Mouse (Mus musculus) heart, embryonic 16.5 days (tissue): ENCODE measurements around the gene Acaca. TPM values are rescaled to one million over a fixed set of nuclear protein-coding genes. Genes with fewer than 3 reads are reported as not detected.

Experiments
- ATAC-seq: fragments of 200-750 bp; cut with Nextera tagmentation; replicated peaks from 2 replicates; pipeline ENCODE4 v1.8.0; 2017; ENCODE audit warnings: moderate number of reproducible peaks; ENCODE audit not compliant: insufficient read depth, low FRiP score; ENCODE audit errors: extremely low read depth
- H3K27ac ChIP-seq: fragments of 300-500 bp; sonication (generic); 2 replicates; pipeline ENCODE4 v1.5.1; 2014; ENCODE audit warnings: mild to moderate bottlenecking, low read length, control low read depth, moderate library complexity
- H3K27me3 ChIP-seq: fragments of 300-500 bp; sonication (generic); 2 replicates; pipeline ENCODE4 v1.6.1; 2014; ENCODE audit warnings: low read length, mixed read lengths; ENCODE audit not compliant: control insufficient read depth, insufficient read depth
- H3K36me3 ChIP-seq: fragments of 300-500 bp; sonication (generic); 2 replicates; pipeline ENCODE4 v1.6.1; 2014; ENCODE audit not compliant: control insufficient read depth, insufficient read depth
- H3K4me1 ChIP-seq: fragments of 300-500 bp; sonication (generic); 2 replicates; pipeline ENCODE4 v1.6.1; 2014; ENCODE audit warnings: low read length, mixed read lengths; ENCODE audit not compliant: control insufficient read depth, insufficient read depth
- H3K4me2 ChIP-seq: fragments of 300-500 bp; sonication (generic); 2 replicates; pipeline ENCODE4 v1.6.1; 2014; ENCODE audit warnings: low read depth, mild to moderate bottlenecking, control low read depth, low read length
- H3K4me3 ChIP-seq: fragments of 300-500 bp; sonication (generic); 2 replicates; pipeline ENCODE4 v1.5.1; 2014; ENCODE audit warnings: mild to moderate bottlenecking, control low read depth, low read length
- H3K9ac ChIP-seq: fragments of 300-500 bp; sonication (generic); 2 replicates; pipeline ENCODE4 v1.6.1; 2014; ENCODE audit warnings: low read length, control low read depth
- H3K9me3 ChIP-seq: fragments of 300-500 bp; sonication (generic); replicated peaks from 2 replicates; pipeline ENCODE4 v1.6.1; 2016; ENCODE audit warnings: low read length; ENCODE audit not compliant: control insufficient read depth
- WGBS: fragments of 180-500 bp; shearing (Covaris S2); extraction: QIAGEN DNeasy Blood & Tissue Kit; methylation state at CpG from one replicate; pipeline ENCODE4 v1.1.7; 2014; 5-methylcytosine and 5-hydroxymethylcytosine counted together
- polyA plus RNA-seq: library from polyadenylated mRNA; unstranded; fragments of >200 nt; fragmentation: Nextera tagmentation; extraction: Ambion mirVana; gene quantifications from 2 replicates; pipeline ENCODE4 v1.2.1, GENCODE M21; 2015

The Acaca gene
- polyA plus RNA-seq, 1 experiment from 2014 or later: 5.1 TPM

DNA sequence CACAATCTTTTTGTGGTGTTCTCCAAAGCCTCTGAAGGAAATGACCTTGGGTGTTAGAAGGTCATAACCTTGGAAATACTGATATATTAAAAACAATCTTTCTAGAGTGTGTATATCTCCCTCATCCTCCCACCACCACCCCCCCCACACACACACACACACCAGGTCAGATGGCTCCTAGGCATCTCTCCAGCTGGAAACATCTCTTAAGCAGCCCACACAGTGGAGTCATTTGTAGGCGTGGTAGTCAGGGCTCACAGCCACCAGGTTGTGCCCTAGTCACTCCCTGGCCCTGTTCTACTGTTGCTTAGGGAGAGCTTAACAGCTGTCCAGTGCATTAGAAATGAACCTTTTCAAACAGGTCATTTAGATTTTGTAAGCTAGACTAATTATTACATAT, 265.5 kb downstream of the Acaca start:
- WGBS: 36% methylated on average over 1 of the region's 1 CpGs
- no peaks in the 10 kb centered on the region for H3K36me3 ChIP-seq
- no peak for ATAC-seq

DNA sequence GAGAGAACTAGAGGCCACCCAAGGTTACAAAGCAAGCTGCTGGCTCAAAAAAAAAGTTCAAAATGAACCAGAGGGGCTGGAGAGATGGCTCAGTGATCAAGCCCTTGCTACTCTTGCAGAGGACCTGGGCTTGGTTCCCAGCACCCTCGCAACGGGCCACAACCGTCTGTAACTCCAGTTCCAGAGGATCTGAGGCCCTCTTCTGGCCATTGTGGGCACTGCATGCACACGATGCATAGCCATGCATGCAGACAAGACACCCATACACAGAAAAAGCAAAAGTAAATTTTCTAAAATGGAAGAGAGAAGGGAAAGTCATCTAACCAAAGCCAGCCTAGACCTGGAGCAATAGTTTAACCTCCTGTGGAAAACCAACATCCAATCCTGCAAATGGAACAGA, 277.3 kb downstream of the Acaca start:
- no peak for ATAC-seq
- H3K27ac ChIP-seq: no peak overlapping the region
- peaks cover 6% of the 10 kb centered on the region; the same call in 1 of the 2 replicates for H3K4me1 ChIP-seq
- peaks cover 4% of the 10 kb centered on the region for H3K9me3 ChIP-seq
- no peak overlapping the region for H3K4me3 ChIP-seq
- H3K4me2 ChIP-seq: no peak overlapping the region
- no peak overlapping the region for H3K9ac ChIP-seq
- WGBS: 93% methylated on average over 4 of the region's 4 CpGs
- no peaks in the 10 kb centered on the region for H3K27me3 ChIP-seq
- no peaks in the 10 kb centered on the region for H3K36me3 ChIP-seq

More for the DNA sequence above, 265.5 kb downstream of the Acaca start:
- Histone ChIP-seq H3K4me1 (no peaks in the 10 kb centered on the region; the same call in none of the 2 replicates), H3K4me3 (no peak overlapping the region), H3K27ac (no peak overlapping the region), H3K27me3 (no peaks in the 10 kb centered on the region), H3K9ac (no peak overlapping the region), H3K9me3 (no peaks in the 10 kb centered on the region), H3K4me2 (no peak overlapping the region)

DNA sequence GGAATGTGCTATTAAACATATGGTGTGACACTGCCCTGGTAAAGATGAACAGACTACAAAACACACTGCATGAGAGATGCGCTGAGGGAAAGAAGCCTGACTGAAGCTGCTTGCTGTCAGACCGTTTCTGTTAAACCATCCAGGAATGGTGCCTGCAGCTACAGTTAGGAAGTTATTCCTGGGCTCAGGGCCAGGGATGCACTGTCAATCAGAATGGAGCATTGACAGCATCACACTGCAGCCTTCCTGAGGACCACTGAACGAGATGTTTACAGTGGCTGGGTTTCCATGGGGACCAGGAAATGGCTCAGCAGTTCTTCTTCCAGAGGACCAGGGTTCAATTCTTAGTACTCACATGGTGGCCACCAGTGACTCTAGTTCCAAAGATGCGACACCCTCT, 280.9 kb downstream of the Acaca start:
- Histone ChIP-seq H3K4me1 (0 out of 2 replicates have a peak, but pooled peaks cover 3% of the 10 kb centered on the region), H3K27ac (no peak overlapping the region), H3K9me3 (peaks cover 4% of the 10 kb centered on the region), H3K4me3 (no peak overlapping the region), H3K4me2 (no peak overlapping the region), H3K9ac (no peak overlapping the region), H3K27me3 (no peaks in the 10 kb centered on the region), H3K36me3 (no peaks in the 10 kb centered on the region)
- WGBS: 46% methylated on average over 4 of the region's 4 CpGs
- no peak for ATAC-seq

- Histone ChIP-seq H3K9ac (no peak overlapping the region), H3K27ac (no peak overlapping the region), H3K4me3 (no peak overlapping the region), H3K9me3 (peaks cover 4% of the 10 kb centered on the region), H3K4me2 (no peak overlapping the region), H3K4me1 (0 out of 2 replicates have a peak, but pooled peaks cover 3% of the 10 kb centered on the region), H3K27me3 (no peaks in the 10 kb centered on the region), H3K36me3 (no peaks in the 10 kb centered on the region)
- 62% methylated on average over 7 of the region's 7 CpGs for WGBS
- no peak for ATAC-seq
These were observed 281.6 kb downstream of the Acaca start for GRCm38 (mm10) chr11:84410879-84411641.

DNA sequence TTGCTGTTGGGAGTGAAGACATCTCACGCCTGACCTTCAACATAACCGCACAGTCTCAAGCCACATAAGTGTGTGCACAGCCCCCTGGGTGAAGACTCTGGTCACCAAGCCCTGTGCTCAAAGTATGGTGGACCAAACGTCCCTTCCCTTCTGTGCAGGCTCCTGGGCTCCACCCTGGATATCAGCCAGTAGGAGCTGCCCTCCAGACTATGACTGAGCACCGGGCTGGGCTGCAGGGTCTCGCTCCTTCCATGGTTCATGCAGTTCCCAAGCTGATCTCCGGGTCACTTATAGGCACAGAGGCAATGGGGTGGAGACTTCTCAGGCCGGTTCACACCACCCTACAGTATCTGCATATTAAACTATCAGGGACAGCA, 282.2 kb downstream of the Acaca start:
- Histone ChIP-seq H3K9me3 (peaks cover 2% of the 10 kb centered on the region), H3K27ac (no peak overlapping the region), H3K4me2 (no peak overlapping the region), H3K4me3 (no peak overlapping the region), H3K4me1 (0 out of 2 replicates have a peak, but pooled peaks cover 3% of the 10 kb centered on the region), H3K36me3 (no peaks in the 10 kb centered on the region), H3K27me3 (no peaks in the 10 kb centered on the region), H3K9ac (no peak overlapping the region)
- no peak for ATAC-seq
- WGBS: 67% methylated on average over 7 of the region's 7 CpGs

- Histone ChIP-seq H3K36me3 (no peaks in the 10 kb centered on the region), H3K4me3 (no peak overlapping the region), H3K4me1 (0 out of 2 replicates have a peak, but pooled peaks cover 3% of the 10 kb centered on the region), H3K9ac (no peak overlapping the region), H3K9me3 (no peaks in the 10 kb centered on the region), H3K4me2 (no peak overlapping the region), H3K27ac (no peak overlapping the region), H3K27me3 (no peaks in the 10 kb centered on the region)
- WGBS: 72% methylated on average over 12 of the region's 12 CpGs
- no peak for ATAC-seq
These were observed 282.9 kb downstream of the Acaca start for GRCm38 (mm10) chr11:84412201-84412934.

- Histone ChIP-seq H3K36me3 (no peaks in the 10 kb centered on the region), H3K4me2 (no peak overlapping the region), H3K4me1 (0 out of 2 replicates have a peak, but pooled peaks cover 3% of the 10 kb centered on the region), H3K27me3 (no peaks in the 10 kb centered on the region), H3K4me3 (no peak overlapping the region), H3K9ac (no peak overlapping the region), H3K27ac (no peak overlapping the region), H3K9me3 (no peaks in the 10 kb centered on the region; the same call in 1 of the 2 replicates)
- 24% methylated on average over 6 of the region's 6 CpGs for WGBS
- ATAC-seq: no peak
These were observed 283.6 kb downstream of the Acaca start for GRCm38 (mm10) chr11:84413111-84413510.

DNA sequence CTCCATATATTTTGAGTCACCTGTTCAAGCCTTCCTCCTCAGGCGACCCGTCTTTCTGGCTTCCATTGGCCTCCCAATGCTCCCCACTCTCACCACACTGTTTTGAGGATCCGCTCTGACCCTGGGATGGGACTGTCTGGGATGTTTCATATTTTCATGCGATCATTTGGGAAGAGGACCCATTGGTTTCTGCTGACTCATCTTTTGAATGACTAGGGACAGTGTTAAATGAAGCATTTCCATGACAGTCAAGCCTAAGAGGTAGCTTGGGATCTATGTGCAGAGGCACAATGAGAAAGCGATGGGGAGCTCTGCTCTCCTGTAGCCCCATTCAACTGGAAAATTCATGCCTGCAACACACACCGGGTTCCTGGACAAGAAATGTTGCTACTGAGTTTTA, 291.3 kb downstream of the Acaca start:
- H3K9ac ChIP-seq: no peak overlapping the region
- H3K36me3 ChIP-seq: no peaks in the 10 kb centered on the region
- H3K27me3 ChIP-seq: no peaks in the 10 kb centered on the region
- no peak overlapping the region for H3K4me3 ChIP-seq
- no peak overlapping the region for H3K27ac ChIP-seq
- WGBS: 91% methylated on average over 6 of the region's 6 CpGs
- no peak for ATAC-seq
- H3K9me3 ChIP-seq: no peaks in the 10 kb centered on the region; the same call in 1 of the 2 replicates
- 0 out of 2 replicates have a peak, but pooled peaks cover 5% of the 10 kb centered on the region for H3K4me1 ChIP-seq
- no peak overlapping the region for H3K4me2 ChIP-seq
